Mouse (Mus musculus) CH12.LX (cell line): Measurements from ENCODE around the gene Cnpy1. TPM values are rescaled to one million over a fixed set of nuclear protein-coding genes. Genes with fewer than 3 reads are reported as not detected.
A peak's percentile ranks its signal among the peaks of the same experiment; 100 is the strongest.

Experiments
- DNase-seq: peaks from one replicate; pipeline ENCODE4 v3.0.0-alpha.2; 2013; ENCODE audit errors: extremely low read depth
- H3K27ac ChIP-seq: 2 replicates; pipeline ENCODE4 v1.5.1; 2012; ENCODE audit warnings: low read depth, mild to moderate bottlenecking, control low read depth, moderate library complexity; ENCODE audit not compliant: insufficient read depth
- H3K27me3 ChIP-seq: replicated peaks from 2 replicates; pipeline ENCODE3; 2012; ENCODE audit warnings: inconsistent platforms
- H3K36me3 ChIP-seq, 2 experiments: replicated peaks in 1 of 2; 2 replicates each; pipeline versions ENCODE3 to v1.6.1; 2012; ENCODE audit warnings: inconsistent platforms in 1 of 2, low read length in 1 of 2, mild to moderate bottlenecking in 1 of 2, mixed read lengths in 1 of 2, moderate library complexity in 1 of 2; ENCODE audit not compliant: control insufficient read depth in 1 of 2, insufficient read depth in 1 of 2
- H3K4me1 ChIP-seq, 2 experiments: 2 replicates each; pipeline ENCODE4 v1.6.1; 2012; ENCODE audit warnings: inconsistent platforms in 1 of 2, moderate library complexity in 1 of 2; ENCODE audit not compliant: insufficient read depth in 2 of 2, control insufficient read depth in 1 of 2
- H3K4me2 ChIP-seq: 2 replicates; pipeline ENCODE4 v1.6.1; 2012; ENCODE audit warnings: low read depth, mild to moderate bottlenecking, control low read depth; ENCODE audit not compliant: poor library complexity, insufficient read depth, severe bottlenecking
- H3K4me3 ChIP-seq, 3 experiments: fragments of 150-350 bp in 1 of 3; sonication (generic) in 1 of 3; replicated peaks in 1 of 3; 2 replicates each; pipeline versions ENCODE3 to v1.5.1; 2011 to 2012; ENCODE audit warnings: low read depth in 2 of 3, low read length in 2 of 3, mild to moderate bottlenecking in 2 of 3, moderate library complexity in 2 of 3, control low read depth in 1 of 3, improper control_type of control experiment in 1 of 3, inconsistent platforms in 1 of 3, mixed read lengths in 1 of 3; ENCODE audit not compliant: poor library complexity in 1 of 3
- H3K79me2 ChIP-seq: replicated peaks from 2 replicates; pipeline ENCODE4 v1.6.1; 2012; ENCODE audit warnings: mild to moderate bottlenecking, moderate library complexity; ENCODE audit not compliant: control insufficient read depth, poor library complexity, insufficient read depth, severe bottlenecking; ENCODE audit errors: extremely low read depth
- H3K9ac ChIP-seq: 2 replicates; pipeline ENCODE4 v1.6.1; 2012; ENCODE audit warnings: low read depth, mild to moderate bottlenecking, control low read depth, moderate library complexity; ENCODE audit not compliant: insufficient read depth
- H3K9me3 ChIP-seq: replicated peaks from 2 replicates; pipeline ENCODE3; 2012; ENCODE audit warnings: low read length, inconsistent platforms, mixed read lengths
- CHD2 ChIP-seq: IDR thresholded peaks from 2 replicates; pipeline ENCODE4 v1.6.1; 2011; ENCODE audit warnings: low read length, improper control_type of control experiment
- CTCF ChIP-seq, 2 experiments: IDR thresholded peaks in 1 of 2; conservative IDR thresholded peaks in 1 of 2; 2 replicates each; pipeline ENCODE4 v1.5.1; 2011 to 2012; ENCODE audit warnings: low read depth in 2 of 2, low read length in 2 of 2, improper control_type of control experiment in 1 of 2, inconsistent platforms in 1 of 2, mild to moderate bottlenecking in 1 of 2, moderate library complexity in 1 of 2
- E2F4 ChIP-seq: IDR thresholded peaks from 2 replicates; pipeline ENCODE4 v1.6.1; 2011; ENCODE audit warnings: low read depth, low read length, improper control_type of control experiment; ENCODE audit not compliant: insufficient replicate concordance
- ELF1 ChIP-seq: IDR thresholded peaks from 2 replicates; pipeline ENCODE4 v1.6.1; 2014; ENCODE audit warnings: low read depth, mild to moderate bottlenecking, inconsistent platforms, low read length, improper control_type of control experiment
- GABPA ChIP-seq: IDR thresholded peaks from 2 replicates; pipeline ENCODE4 v1.6.1; 2012; ENCODE audit warnings: low read depth, low read length, improper control_type of control experiment, inconsistent platforms; ENCODE audit not compliant: insufficient replicate concordance
- JUND ChIP-seq: conservative IDR thresholded peaks from 2 replicates; pipeline ENCODE4 v1.6.1; 2011; ENCODE audit warnings: low read depth, low read length, improper control_type of control experiment
- KAT2A ChIP-seq: IDR thresholded peaks from 2 replicates; pipeline ENCODE4 v1.6.1; 2012; ENCODE audit warnings: low read length, improper control_type of control experiment, inconsistent platforms; ENCODE audit not compliant: insufficient replicate concordance
- MXI1 ChIP-seq: IDR thresholded peaks from 2 replicates; pipeline ENCODE4 v1.6.1; 2011; ENCODE audit warnings: mild to moderate bottlenecking, low read depth, low read length, improper control_type of control experiment
- POLR2A ChIP-seq: IDR thresholded peaks from 2 replicates; pipeline ENCODE4 v1.6.1; 2011; ENCODE audit warnings: low read depth, mild to moderate bottlenecking, improper control_type of control experiment, low read length
- RAD21 ChIP-seq: IDR thresholded peaks from 2 replicates; pipeline ENCODE4 v1.6.1; 2011; ENCODE audit warnings: low read depth, mild to moderate bottlenecking, low read length, improper control_type of control experiment, moderate library complexity
- SIN3A ChIP-seq: IDR thresholded peaks from 2 replicates; pipeline ENCODE4 v1.6.1; 2012; ENCODE audit warnings: low read length, improper control_type of control experiment, inconsistent platforms
- SMC3 ChIP-seq: IDR thresholded peaks from 2 replicates; pipeline ENCODE4 v1.6.1; 2011; ENCODE audit warnings: low read depth, low read length, improper control_type of control experiment
- TBP ChIP-seq: conservative IDR thresholded peaks from 2 replicates; pipeline ENCODE4 v1.6.1; 2011; ENCODE audit warnings: low read depth, low read length, improper control_type of control experiment
- TCF12 ChIP-seq: IDR thresholded peaks from 2 replicates; pipeline ENCODE4 v1.6.1; 2014; ENCODE audit warnings: low read depth, mild to moderate bottlenecking, inconsistent platforms, low read length, improper control_type of control experiment
- UBTF ChIP-seq: IDR thresholded peaks from 2 replicates; pipeline ENCODE4 v1.6.1; 2012; ENCODE audit warnings: low read depth, mild to moderate bottlenecking, inconsistent platforms, low read length, improper control_type of control experiment, moderate library complexity
- ZMIZ1 ChIP-seq: IDR thresholded peaks from 2 replicates; pipeline ENCODE4 v1.6.1; 2012; ENCODE audit warnings: low read depth, mild to moderate bottlenecking, inconsistent platforms, low read length, improper control_type of control experiment
- dilution Hi-C: fragments of 300-500 bp; cut with MboI; formaldehyde crosslinking; loops from 2 replicates; pipeline ENCODE4 v1.14.3; 2020; ENCODE audit warnings: low sequenced_read_pairs; ENCODE audit not compliant: extremely low pct_unique_long_range_greater_than_20kb, extremely low pct_ligation_motif_present
- in situ Hi-C: fragments of 300-500 bp; cut with MboI; formaldehyde crosslinking; loops from 3 replicates; pipeline ENCODE4 v1.14.3; 2019; ENCODE audit warnings: low sequenced_read_pairs, low pct_ligation_motif_present, low pct_unique_long_range_greater_than_20kb, mixed read lengths
- polyA plus RNA-seq: library from polyadenylated mRNA; unstranded; fragments of >175 nt; gene quantifications from 2 replicates; pipeline ENCODE4 v1.2.1, GENCODE M21; 2012; ENCODE audit warnings: low read depth; ENCODE audit not compliant: insufficient read length
- total RNA-seq, 2 experiments: library from RNA; depleted of rRNA; stranded (reverse); fragments of 300-350 nt in 1 of 2; fragments of >200 nt in 1 of 2; gene quantifications; 2 replicates each; pipeline ENCODE4 v1.2.3; 2012 to 2014

Cnpy1 gene
- total and polyA plus RNA-seq, 3 experiments: 0.11 to 0.26 TPM; not detected in 1

DNA sequence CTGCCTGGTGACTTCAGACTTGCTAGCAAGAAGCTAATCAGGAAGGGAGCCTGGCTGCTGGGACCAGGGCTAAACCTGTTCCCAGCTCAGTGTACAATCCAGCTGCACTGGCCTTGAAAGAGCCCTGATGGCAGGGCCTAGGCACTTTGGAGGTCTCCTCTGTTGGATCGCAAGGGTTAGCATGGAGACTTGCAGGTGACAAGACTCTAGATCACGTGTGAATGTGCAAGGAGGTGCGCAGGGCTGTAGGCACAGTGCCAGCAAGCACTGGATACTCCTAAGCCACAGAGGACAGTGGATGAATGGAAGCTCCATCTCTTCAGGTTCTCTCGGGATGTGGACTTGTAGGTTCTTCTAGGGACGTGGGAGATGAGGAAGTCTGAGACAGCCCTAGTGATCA, 6.7 kb downstream of the Cnpy1 start:
- Histone ChIP-seq H3K27ac (no peak overlapping the region), H3K36me3 (no peaks in the 10 kb centered on the region), H3K4me1 (peaks cover 0 to 38% of the 10 kb centered on the region in 2 experiments; a peak in 2 of 4 replicates), H3K4me3 (no peak overlapping the region), H3K27me3 (no peaks in the 10 kb centered on the region), H3K9me3 (no peaks in the 10 kb centered on the region), H3K79me2 (no peaks in the 10 kb centered on the region), H3K4me2 (no peak overlapping the region), H3K9ac (no peak overlapping the region)
- dilution Hi-C loops (no loop called here), in situ Hi-C loops (no loop called here)
- DNase-seq: no peak
- TF ChIP-seq RAD21 (no peak), MXI1 (no peak), KAT2A (no peak), SMC3 (no peak)

DNA sequence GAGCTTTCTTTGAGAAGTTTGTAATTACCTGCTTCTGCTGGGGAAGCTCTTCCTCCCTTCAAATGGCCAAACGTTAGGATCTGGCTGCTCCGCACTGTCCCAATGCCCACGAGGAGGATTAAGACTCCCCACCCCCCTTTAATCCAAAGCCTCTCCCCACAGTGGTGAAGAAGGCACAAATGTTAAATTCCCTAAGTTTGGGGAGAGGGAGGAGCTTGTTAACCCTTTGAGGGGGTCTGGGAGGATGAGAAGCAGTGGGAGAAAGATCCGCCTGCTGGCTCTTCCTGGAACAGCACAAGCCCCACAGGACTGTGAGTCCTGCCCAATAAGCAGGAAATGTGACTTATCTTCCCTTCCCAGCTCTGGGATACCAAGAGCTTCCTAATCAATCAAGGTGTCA, 7.5 kb downstream of the Cnpy1 start:
- dilution Hi-C loops: no loop called here
- TF ChIP-seq ELF1: no peak
- TF ChIP-seq CTCF (conservative IDR thresholded peaks at IDR 0.05 in 1 of 2, IDR thresholded peaks at IDR 0.05 in 1 of 2; ENCODE audit: low read depth in 2 of 2, low read length in 2 of 2): 0 out of 4 replicates have a peak, but pooled peaks of 1 of the 2 experiments have one; percentile 26
- no peaks in the 10 kb centered on the region for H3K27me3 ChIP-seq

DNA sequence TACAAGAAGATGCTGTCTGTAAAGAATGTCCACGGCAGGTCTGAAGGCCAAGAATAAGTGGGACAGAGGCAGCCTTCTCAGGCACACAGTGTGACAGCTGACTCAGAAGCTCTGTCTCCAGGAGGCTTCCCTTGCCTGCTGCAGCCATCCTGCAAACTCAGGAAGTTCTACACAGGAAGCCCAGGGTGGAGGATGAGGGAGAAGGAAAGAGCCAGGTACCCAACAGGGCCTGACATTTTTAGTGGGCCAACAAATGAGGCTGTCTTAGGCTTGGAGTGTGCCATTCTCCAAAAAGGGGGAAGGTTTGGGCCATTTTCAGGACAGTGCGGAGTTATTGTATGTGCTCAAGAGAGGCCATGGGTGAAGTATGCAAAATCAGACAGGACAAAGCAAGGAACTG, 7.9 kb downstream of the Cnpy1 start:
- Histone ChIP-seq H3K4me2 (no peak overlapping the region), H3K4me1 (peaks cover 0 to 38% of the 10 kb centered on the region in 2 experiments; a peak in 2 of 4 replicates), H3K79me2 (no peaks in the 10 kb centered on the region), H3K9me3 (no peaks in the 10 kb centered on the region), H3K27ac (no peak overlapping the region), H3K4me3 (no peak overlapping the region), H3K27me3 (no peaks in the 10 kb centered on the region), H3K9ac (no peak overlapping the region), H3K36me3 (no peaks in the 10 kb centered on the region)
- TF ChIP-seq TBP (no peak), CHD2 (no peak), E2F4 (no peak), SIN3A (no peak), JUND (no peak), POLR2A (no peak), GABPA (no peak), TCF12 (no peak), UBTF (no peak), RAD21 (no peak), ZMIZ1 (no peak)
- in situ Hi-C loops: no loop called here
- dilution Hi-C loops: no loop called here
- no peak for DNase-seq

More for the DNA sequence above, 7.5 kb downstream of the Cnpy1 start:
- H3K9me3 ChIP-seq: no peaks in the 10 kb centered on the region
- DNase-seq: no peak
- no peaks in the 10 kb centered on the region for H3K36me3 ChIP-seq
- no peak overlapping the region for H3K9ac ChIP-seq
- no peak overlapping the region for H3K4me2 ChIP-seq
- H3K27ac ChIP-seq: no peak overlapping the region
- no peak overlapping the region for H3K4me3 ChIP-seq
- H3K4me1 ChIP-seq: peaks cover 0 to 38% of the 10 kb centered on the region in 2 experiments; a peak in 2 of 4 replicates
- in situ Hi-C loops: no loop called here
- no peaks in the 10 kb centered on the region for H3K79me2 ChIP-seq
